Mouse (Mus musculus): ENCODE results near the gene Dnajb3. TPM values are rescaled to one million over a fixed set of nuclear protein-coding genes. Genes with fewer than 3 reads are reported as not detected.

The Dnajb3 gene
- polyA plus RNA-seq, 1 experiment from 2014 or later = 13.6 TPM

GRCm38 (mm10) chr1:88238771-88239170 is 33.2 kb upstream of the Dnajb3 start:
- H3K27me3 ChIP-seq (ENCODE audit: insufficient read depth, low read length) = no peaks in the 10 kb centered on the region
- no peaks in the 10 kb centered on the region for H3K4me1 ChIP-seq (replicated peaks; ENCODE audit: insufficient read depth, low read length)
- WGBS = 70% methylated on average over 6 of the region's 6 CpGs
- ATAC-seq (replicated peaks; ENCODE audit: low FRiP score, low read depth) = no peak
- no peak overlapping the region for H3K4me2 ChIP-seq (ENCODE audit: low read length)
- no peak for DNase-seq (ENCODE audit: low spot score)
- peaks cover 65% of the 10 kb centered on the region for H3K9me3 ChIP-seq (replicated peaks; ENCODE audit: low read length)
- H3K36me3 ChIP-seq (ENCODE audit: insufficient read depth, low read length) = no peaks in the 10 kb centered on the region
- no peak for TF ChIP-seq CTCF (IDR thresholded peaks at IDR 0.05; ENCODE audit: low read depth)
- H3K27ac ChIP-seq = no peak overlapping the region
- H3K4me3 ChIP-seq (replicated peaks; ENCODE audit: low read depth, low read length) = no peak overlapping the region
- no peak overlapping the region for H3K9ac ChIP-seq (ENCODE audit: low read depth, low read length)

DNA sequence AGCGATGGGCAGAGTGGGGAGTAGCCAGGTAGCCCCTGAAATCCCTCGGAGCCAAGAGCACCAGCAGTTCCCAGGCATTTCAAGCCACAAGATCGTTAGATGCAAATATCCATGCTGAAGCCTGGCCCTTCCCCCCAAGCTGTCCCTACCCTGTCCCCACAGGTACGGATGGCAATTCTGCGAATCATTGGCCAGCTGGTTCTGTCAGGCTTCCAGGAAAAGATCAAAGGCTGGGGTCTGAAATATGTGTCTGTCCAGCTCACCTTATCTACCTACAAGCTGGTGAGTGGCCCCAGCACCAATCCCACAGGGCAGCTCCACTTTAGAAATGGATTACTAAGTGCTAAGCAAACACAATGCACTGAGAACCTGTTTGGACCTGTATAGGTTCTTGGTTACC is 31.7 kb upstream of the Dnajb3 start:
- ATAC-seq (replicated peaks; ENCODE audit: low FRiP score, low read depth) (0 out of 2 replicates have a peak, but pooled peaks have one; percentile 0), DNase-seq (ENCODE audit: low spot score) (no peak)
- TF ChIP-seq CTCF (IDR thresholded peaks at IDR 0.05; ENCODE audit: low read depth) = no peak
- H3K4me2 ChIP-seq (ENCODE audit: low read length) = no peak overlapping the region
- H3K27ac ChIP-seq = no peak overlapping the region
- no peak overlapping the region for H3K9ac ChIP-seq (ENCODE audit: low read depth, low read length)
- no peaks in the 10 kb centered on the region for H3K4me1 ChIP-seq (replicated peaks; ENCODE audit: insufficient read depth, low read length)
- no peaks in the 10 kb centered on the region for H3K36me3 ChIP-seq (ENCODE audit: insufficient read depth, low read length)
- H3K27me3 ChIP-seq (ENCODE audit: insufficient read depth, low read length) = no peaks in the 10 kb centered on the region
- H3K4me3 ChIP-seq (replicated peaks; ENCODE audit: low read depth, low read length) = no peak overlapping the region
- 72% methylated on average over 5 of the region's 5 CpGs for WGBS
- H3K9me3 ChIP-seq (replicated peaks; ENCODE audit: low read length) = peaks cover 73% of the 10 kb centered on the region

- no peak overlapping the region for H3K9ac ChIP-seq (ENCODE audit: low read depth, low read length)
- no peaks in the 10 kb centered on the region for H3K4me1 ChIP-seq (replicated peaks; ENCODE audit: insufficient read depth, low read length)
- DNase-seq (ENCODE audit: low spot score) (peak; percentile 52), ATAC-seq (replicated peaks; ENCODE audit: low FRiP score, low read depth) (peak; percentile 60)
- 55% methylated on average over 4 of the region's 4 CpGs for WGBS
- TF ChIP-seq CTCF (IDR thresholded peaks at IDR 0.05; ENCODE audit: low read depth) = no peak
- no peaks in the 10 kb centered on the region for H3K27me3 ChIP-seq (ENCODE audit: insufficient read depth, low read length)
- no peaks in the 10 kb centered on the region for H3K36me3 ChIP-seq (ENCODE audit: insufficient read depth, low read length)
- H3K4me3 ChIP-seq (replicated peaks; ENCODE audit: low read depth, low read length) = no peak overlapping the region
- peaks cover 76% of the 10 kb centered on the region for H3K9me3 ChIP-seq (replicated peaks; ENCODE audit: low read length)
- no peak overlapping the region for H3K4me2 ChIP-seq (ENCODE audit: low read length)
- no peak overlapping the region for H3K27ac ChIP-seq
Observed at GRCm38 (mm10) chr1:88235894-88236415, 30.4 kb upstream of the Dnajb3 start.

GRCm38 (mm10) chr1:88235046-88235893 is 29.7 kb upstream of the Dnajb3 start:
- ATAC-seq (replicated peaks; ENCODE audit: low FRiP score, low read depth) (no peak), DNase-seq (ENCODE audit: low spot score) (no peak)
- H3K27me3 ChIP-seq (ENCODE audit: insufficient read depth, low read length) = no peaks in the 10 kb centered on the region
- no peaks in the 10 kb centered on the region for H3K36me3 ChIP-seq (ENCODE audit: insufficient read depth, low read length)
- peaks cover 74% of the 10 kb centered on the region for H3K9me3 ChIP-seq (replicated peaks; ENCODE audit: low read length)
- no peak overlapping the region for H3K27ac ChIP-seq
- H3K4me1 ChIP-seq (replicated peaks; ENCODE audit: insufficient read depth, low read length) = no peaks in the 10 kb centered on the region
- H3K9ac ChIP-seq (ENCODE audit: low read depth, low read length) = no peak overlapping the region
- no peak overlapping the region for H3K4me2 ChIP-seq (ENCODE audit: low read length)
- 63% methylated on average over 11 of the region's 11 CpGs for WGBS
- TF ChIP-seq CTCF (IDR thresholded peaks at IDR 0.05; ENCODE audit: low read depth) = no peak
- H3K4me3 ChIP-seq (replicated peaks; ENCODE audit: low read depth, low read length) = no peak overlapping the region

DNA sequence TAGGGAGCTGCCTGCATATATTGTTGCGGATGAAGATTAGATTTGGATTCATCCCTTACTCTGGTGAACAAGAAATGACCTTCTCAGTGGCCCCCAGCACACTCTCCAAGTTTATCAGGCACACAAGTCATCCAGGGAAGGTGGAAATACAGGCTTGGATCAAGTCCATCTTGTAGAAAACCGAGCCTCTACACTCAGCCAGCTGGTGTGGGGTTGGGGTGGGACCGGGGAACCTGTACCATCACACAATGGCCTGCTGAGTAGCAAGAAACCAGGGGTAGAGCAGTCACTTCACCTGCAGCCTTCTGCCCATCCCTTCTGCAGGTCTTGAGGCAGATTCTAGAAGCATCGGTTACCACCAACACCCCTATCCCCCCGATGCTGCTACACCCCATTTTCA is 29.1 kb upstream of the Dnajb3 start:
- Histone ChIP-seq H3K36me3 (ENCODE audit: insufficient read depth, low read length) (no peaks in the 10 kb centered on the region), H3K4me3 (replicated peaks; ENCODE audit: low read depth, low read length) (no peak overlapping the region), H3K27me3 (ENCODE audit: insufficient read depth, low read length) (no peaks in the 10 kb centered on the region), H3K27ac (no peak overlapping the region), H3K9ac (ENCODE audit: low read depth, low read length) (no peak overlapping the region), H3K4me1 (replicated peaks; ENCODE audit: insufficient read depth, low read length) (no peaks in the 10 kb centered on the region), H3K9me3 (replicated peaks; ENCODE audit: low read length) (peaks cover 74% of the 10 kb centered on the region), H3K4me2 (ENCODE audit: low read length) (no peak overlapping the region)
- DNase-seq (ENCODE audit: low spot score) (no peak), ATAC-seq (replicated peaks; ENCODE audit: low FRiP score, low read depth) (no peak)
- TF ChIP-seq CTCF (IDR thresholded peaks at IDR 0.05; ENCODE audit: low read depth) = no peak
- WGBS = 40% methylated on average over 5 of the region's 5 CpGs

- Histone ChIP-seq H3K9ac (ENCODE audit: low read depth, low read length) (no peak overlapping the region), H3K4me1 (replicated peaks; ENCODE audit: insufficient read depth, low read length) (no peaks in the 10 kb centered on the region), H3K27ac (no peak overlapping the region), H3K4me2 (ENCODE audit: low read length) (no peak overlapping the region), H3K4me3 (replicated peaks; ENCODE audit: low read depth, low read length) (no peak overlapping the region), H3K36me3 (ENCODE audit: insufficient read depth, low read length) (no peaks in the 10 kb centered on the region), H3K9me3 (replicated peaks; ENCODE audit: low read length) (peaks cover 72% of the 10 kb centered on the region), H3K27me3 (ENCODE audit: insufficient read depth, low read length) (no peaks in the 10 kb centered on the region)
- 61% methylated on average over 4 of the region's 4 CpGs for WGBS
- no peak for TF ChIP-seq CTCF (IDR thresholded peaks at IDR 0.05; ENCODE audit: low read depth)
- DNase-seq (ENCODE audit: low spot score) (no peak), ATAC-seq (replicated peaks; ENCODE audit: low FRiP score, low read depth) (no peak)
Observed at GRCm38 (mm10) chr1:88234248-88234610, 28.6 kb upstream of the Dnajb3 start.

Measured in kidney, postnatal 0 days (tissue).